Mouse (Mus musculus) kidney, adult 9 months (tissue): ENCODE data around the gene Ifna11.
"Not testable (repeated sequence)": the region's sequence is repeated elsewhere in the genome, so short reads cannot be mapped to it uniquely, and the experiment has no call there.

Experiments
- DNase-seq: peaks from one replicate; pipeline ENCODE4 v3.0.0; 2022

Ifna11 gene

GRCm38 (mm10) chr4:88819659-88820058, at the start of gene Ifna11:
Gene Ifna11 (plus strand): TSS chr4:88819959.
- no peak for DNase-seq

GRCm38 (mm10) chr4:88773534-88773933, 46.2 kb upstream of the Ifna11 start, which contains the start of gene Gm13290:
Gene Gm13290 (plus strand): TSS chr4:88773834.
- DNase-seq, result not testable (repeated sequence)

GRCm38 (mm10) chr4:88776622-88777021, 43.1 kb upstream of the Ifna11 start, which contains the start of gene Gm13289:
Gene Gm13289 (plus strand): TSS chr4:88776922.
- DNase-seq, result not testable (repeated sequence)

GRCm38 (mm10) chr4:88779550-88779949, 40.2 kb upstream of the Ifna11 start, which contains the start of gene Gm13272:
Gene Gm13272 (plus strand): TSS chr4:88779850.
- not testable (repeated sequence) for DNase-seq

- DNase-seq, result not testable (repeated sequence)
Observed at GRCm38 (mm10) chr4:88780320-88780719, 39.4 kb upstream of the Ifna11 start.

- not testable (repeated sequence) for DNase-seq
Observed at GRCm38 (mm10) chr4:88781831-88782230, 37.9 kb upstream of the Ifna11 start, which contains the start of gene Ifnz. Gene Ifnz (plus strand): TSS chr4:88782131.

- DNase-seq, result peak; percentile 40
Observed at GRCm38 (mm10) chr4:88782335-88782734, 37.4 kb upstream of the Ifna11 start.

DNA sequence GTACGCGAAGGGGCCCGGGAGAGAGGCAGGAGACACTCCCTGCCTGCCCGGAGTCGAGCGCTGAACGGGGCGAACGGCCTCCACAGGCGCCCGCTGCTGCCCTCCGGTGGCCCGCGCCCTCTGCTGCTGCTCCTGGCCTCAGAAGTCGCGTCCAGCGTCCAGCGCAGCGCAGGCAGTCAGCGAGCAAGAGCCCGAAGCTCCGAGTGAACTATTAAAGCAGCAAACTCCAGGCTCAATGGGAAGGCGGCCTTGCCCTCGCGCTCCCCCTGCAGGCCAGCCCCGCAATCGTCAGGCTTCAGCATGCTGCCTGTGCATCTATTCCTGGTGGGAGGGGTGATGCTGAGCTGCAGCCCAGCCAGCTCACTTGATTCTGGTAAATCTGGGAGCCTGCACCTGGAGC, 34.4 kb upstream of the Ifna11 start, which contains the start of gene Gm13276:
Gene Gm13276, plus strand, starts transcription at position 301 of the 400 bp plus-strand sequence.
- DNase-seq, result not testable (repeated sequence)

GRCm38 (mm10) chr4:88788402-88788801, 31.4 kb upstream of the Ifna11 start, which contains the start of gene Gm13277:
Gene Gm13277 (plus strand): TSS chr4:88788632.
- DNase-seq, result peak; percentile 85

- not testable (repeated sequence) for DNase-seq
Observed at GRCm38 (mm10) chr4:88791250-88791649, 28.5 kb upstream of the Ifna11 start, which contains the start of gene Gm13278. Gene Gm13278 (plus strand): TSS chr4:88791550.

GRCm38 (mm10) chr4:88793936-88794675, 25.7 kb upstream of the Ifna11 start, which contains the start of gene Gm13275:
Gene Gm13275 (plus strand): TSS chr4:88794487.
- peak; percentile 77 for DNase-seq

GRCm38 (mm10) chr4:88797097-88797496, 22.7 kb upstream of the Ifna11 start, which contains the start of gene Gm13279:
Gene Gm13279 (plus strand): TSS chr4:88797397.
- not testable (repeated sequence) for DNase-seq

- DNase-seq, result not testable (repeated sequence)
Observed at GRCm38 (mm10) chr4:88799365-88799764, 20.4 kb upstream of the Ifna11 start, which contains the start of gene Gm13285. Gene Gm13285 (plus strand): TSS chr4:88799665.

DNA sequence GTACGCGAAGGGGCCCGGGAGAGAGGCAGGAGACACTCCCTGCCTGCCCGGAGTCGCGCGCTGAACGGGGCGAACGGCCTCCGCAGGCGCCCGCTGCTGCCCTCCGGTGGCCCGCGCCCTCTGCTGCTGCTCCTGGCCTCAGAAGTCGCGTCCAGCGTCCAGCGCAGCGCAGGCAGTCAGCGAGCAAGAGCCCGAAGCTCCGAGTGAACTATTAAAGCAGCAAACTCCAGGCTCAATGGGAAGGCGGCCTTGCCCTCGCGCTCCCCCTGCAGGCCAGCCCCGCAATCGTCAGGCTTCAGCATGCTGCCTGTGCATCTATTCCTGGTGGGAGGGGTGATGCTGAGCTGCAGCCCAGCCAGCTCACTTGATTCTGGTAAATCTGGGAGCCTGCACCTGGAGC, 16.8 kb upstream of the Ifna11 start, which contains the start of gene Gm13287:
Gene Gm13287, plus strand, starts transcription at position 301 of the 400 bp plus-strand sequence.
- not testable (repeated sequence) for DNase-seq

GRCm38 (mm10) chr4:88805231-88805630, 14.5 kb upstream of the Ifna11 start, which contains the start of gene Gm13288:
Gene Gm13288 (plus strand): TSS chr4:88805531.
- DNase-seq, result not testable (repeated sequence)

GRCm38 (mm10) chr4:88805761-88806160, 14.0 kb upstream of the Ifna11 start:
- peak; percentile 40 for DNase-seq

DNA sequence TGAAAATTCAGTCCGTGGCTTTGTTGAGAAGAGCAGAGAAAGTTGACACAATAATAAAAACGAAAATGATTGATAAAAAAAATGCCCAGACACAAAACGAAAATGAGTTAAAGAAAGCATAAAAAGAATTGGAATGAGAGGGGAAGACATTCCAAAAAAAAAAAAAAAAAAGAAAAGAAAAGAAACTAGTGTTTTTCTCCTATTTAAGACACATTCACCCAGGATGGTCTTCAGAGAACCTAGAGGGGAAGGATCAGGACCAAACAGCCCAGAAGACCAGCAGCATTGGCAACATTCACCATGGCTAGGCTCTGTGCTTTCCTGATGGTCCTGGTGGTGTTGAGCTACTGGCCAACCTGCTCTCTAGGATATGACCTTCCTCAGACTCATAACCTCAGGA, 3.8 kb upstream of the Ifna11 start, which contains the start of gene Ifna7:
Gene Ifna7, plus strand, starts transcription at position 301 of the 400 bp plus-strand sequence.
- no peak for DNase-seq

DNA sequence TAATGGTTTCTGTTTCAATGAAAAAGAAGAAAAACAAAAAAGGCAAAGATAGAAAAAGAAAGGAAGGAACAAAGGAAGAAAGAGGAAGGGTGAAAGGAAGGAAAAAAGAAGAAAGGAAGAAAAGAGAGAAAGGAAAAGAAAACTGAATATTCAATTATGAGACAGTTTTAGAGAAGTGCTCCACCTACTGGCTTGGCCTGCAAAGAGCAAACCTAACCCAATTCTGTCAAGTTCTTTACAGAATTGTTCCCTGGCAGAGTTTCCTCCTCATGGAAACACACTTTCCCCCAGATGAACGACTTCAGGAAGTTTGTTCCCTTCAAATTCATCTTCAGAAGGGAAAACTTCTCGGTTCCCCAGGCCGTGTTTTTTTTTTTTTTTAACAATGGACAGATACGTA, 3.2 kb downstream of the Ifna11 start:
- peak; percentile 4 for DNase-seq

GRCm38 (mm10) chr4:88827116-88827515, 7.4 kb downstream of the Ifna11 start, which contains the start of gene Ifna6:
Gene Ifna6 (plus strand): TSS chr4:88827416.
- DNase-seq, result not testable (repeated sequence)

DNA sequence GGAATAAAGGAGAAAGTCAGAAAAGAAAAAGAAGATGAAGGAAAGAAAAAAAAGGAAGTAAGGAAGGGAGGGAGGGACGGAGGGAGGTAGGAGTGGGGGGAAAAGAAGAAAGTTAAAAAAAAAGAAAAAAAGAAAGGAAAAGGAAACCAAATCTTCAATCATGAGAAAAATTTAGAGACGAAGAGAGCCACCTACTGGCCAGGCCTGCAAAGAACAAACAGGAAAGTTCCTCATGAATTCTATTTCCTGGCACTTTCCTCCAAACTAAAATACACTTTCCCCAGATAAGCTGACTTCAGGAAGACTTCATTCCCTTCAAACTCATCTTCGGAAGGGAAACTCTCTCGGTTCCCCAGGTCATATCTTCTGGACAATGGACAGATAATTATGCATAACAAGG, 10.8 kb downstream of the Ifna11 start:
- peak; percentile 21 for DNase-seq

- not testable (repeated sequence) for DNase-seq
Observed at GRCm38 (mm10) chr4:88835225-88835624, 15.5 kb downstream of the Ifna11 start, which contains the start of gene Ifna5. Gene Ifna5 (plus strand): TSS chr4:88835525.

DNA sequence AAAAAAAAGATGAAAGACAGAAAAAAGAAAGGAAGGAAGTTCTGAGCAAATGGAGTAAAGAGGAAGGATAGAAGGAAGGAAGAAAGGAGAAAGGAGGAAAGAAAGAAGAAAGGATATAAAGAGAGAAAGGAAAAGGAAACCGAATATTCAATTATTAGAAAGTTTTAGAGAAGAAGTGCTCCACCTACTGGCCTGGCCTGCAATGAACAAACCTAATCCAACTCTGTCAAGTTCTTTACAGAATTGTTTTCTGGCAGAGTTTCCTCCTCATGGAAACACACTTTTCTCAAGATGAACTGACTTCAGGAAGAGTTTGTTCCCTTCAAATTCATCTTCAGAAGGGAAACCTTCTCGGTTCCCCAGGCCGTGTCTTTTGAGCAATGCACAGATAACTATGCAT, 19.1 kb downstream of the Ifna11 start:
- peak; percentile 13 for DNase-seq

- no peak for DNase-seq
Observed at GRCm38 (mm10) chr4:88840058-88840457, 20.3 kb downstream of the Ifna11 start.
